Mouse (Mus musculus): ENCODE data around the gene Tcap. TPM values are rescaled to one million over a fixed set of nuclear protein-coding genes. Genes with fewer than 3 reads are reported as not detected.
A peak's percentile ranks its signal among the peaks of the same experiment; 100 is the strongest.

Gene Tcap
- total RNA-seq, 2 experiments from 2014 or later, result 163 to 192 TPM

GRCm38 (mm10) chr11:98355732-98356299 is 27.8 kb upstream of the Tcap start:
- DNase-seq, result peak; percentile 71

- no peak for DNase-seq
These were observed 26.8 kb upstream of the Tcap start for GRCm38 (mm10) chr11:98356625-98357394.

DNA sequence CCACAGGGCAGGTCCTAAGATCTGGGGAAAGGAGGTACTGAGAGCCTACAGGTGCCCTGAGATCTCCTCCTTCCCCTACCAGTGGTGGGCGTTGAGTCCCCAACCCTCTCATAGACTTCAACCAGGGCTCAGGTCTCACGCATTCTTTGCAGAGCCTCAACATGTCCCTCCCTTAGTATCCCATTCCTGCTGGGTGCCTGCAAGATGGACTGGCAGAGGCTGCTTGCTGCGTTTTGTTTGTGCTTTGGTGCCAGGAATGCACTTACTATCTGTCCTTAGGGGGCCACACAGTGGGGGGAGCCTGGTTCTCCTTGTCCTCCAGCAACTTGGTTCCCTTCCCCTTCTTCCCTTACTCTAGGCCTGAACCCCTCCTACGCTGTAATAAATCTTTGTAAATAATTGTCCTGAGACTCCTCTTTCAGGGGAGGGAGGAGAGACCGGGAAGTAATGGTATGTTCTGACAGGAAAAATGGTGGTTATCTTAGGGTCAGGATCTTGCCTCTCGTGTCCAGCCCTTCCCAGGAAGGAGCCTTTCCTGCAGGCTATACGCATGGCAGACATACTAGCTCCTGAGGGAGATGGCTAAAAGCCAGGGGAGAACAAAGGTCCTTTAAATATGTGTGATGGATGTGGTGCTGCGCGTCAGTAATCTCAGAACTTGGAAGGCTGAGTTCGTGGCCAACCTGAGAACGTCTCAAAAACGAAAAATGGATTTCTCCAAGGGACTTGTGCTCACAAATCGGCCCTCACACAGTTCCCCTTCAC is 26.0 kb upstream of the Tcap start:
- DNase-seq, result no peak

- DNase-seq, result peak; percentile 93
These were observed 25.2 kb upstream of the Tcap start, which contains the start of gene Stard3 for GRCm38 (mm10) chr11:98358161-98359083. TSS of gene Stard3 (plus strand) at chr11:98358368.

GRCm38 (mm10) chr11:98360866-98361521 is 22.6 kb upstream of the Tcap start:
- no peak for DNase-seq

GRCm38 (mm10) chr11:98363817-98364216 is 19.8 kb upstream of the Tcap start:
- no peak for DNase-seq

- DNase-seq, result no peak
These were observed 19.2 kb upstream of the Tcap start for GRCm38 (mm10) chr11:98364410-98364809.

- DNase-seq, result no peak
These were observed 17.3 kb upstream of the Tcap start for GRCm38 (mm10) chr11:98366290-98366689.

GRCm38 (mm10) chr11:98367171-98367862 is 16.3 kb upstream of the Tcap start:
- DNase-seq, result no peak

GRCm38 (mm10) chr11:98367863-98368186 is 15.8 kb upstream of the Tcap start:
- DNase-seq, result no peak

DNA sequence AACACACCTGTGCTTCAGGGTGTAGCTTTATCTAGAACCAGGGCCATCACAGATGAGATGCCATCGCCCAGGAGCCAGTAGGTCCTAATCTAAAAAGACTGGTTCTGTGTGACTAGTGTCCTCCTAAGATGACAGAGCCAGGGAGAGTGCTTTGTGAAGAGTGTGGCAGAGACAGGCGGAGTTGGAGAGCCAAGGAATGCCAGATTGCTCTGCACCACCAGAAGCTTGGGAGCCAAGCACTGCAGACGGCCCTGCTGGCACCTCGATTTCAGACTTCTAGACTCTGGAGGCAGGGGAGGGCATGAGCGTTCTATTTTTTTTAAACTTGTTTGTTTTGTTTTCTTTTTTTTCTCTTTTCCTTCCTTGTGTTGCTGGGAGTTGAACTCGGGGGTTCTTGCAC is 14.3 kb upstream of the Tcap start:
- DNase-seq, result no peak

DNA sequence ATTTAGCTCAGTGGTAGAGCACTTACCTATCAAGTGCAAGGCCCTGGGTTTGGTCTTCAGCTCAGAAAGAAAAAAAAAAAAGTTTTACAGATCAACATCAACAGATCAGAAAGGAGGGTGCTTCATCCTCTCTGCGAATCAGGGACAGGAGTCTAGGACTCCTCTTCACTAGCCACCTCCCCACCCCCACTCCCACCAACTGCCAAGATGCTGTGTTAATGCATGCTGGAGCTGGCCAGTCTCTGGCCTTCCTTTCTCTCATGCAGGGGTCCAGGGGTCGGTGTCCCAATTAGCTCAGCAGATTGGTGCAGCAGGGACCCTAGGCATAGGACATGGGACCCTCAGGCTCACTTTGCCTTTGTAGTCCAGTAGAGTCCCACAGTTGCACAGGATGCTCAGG is 13.0 kb upstream of the Tcap start:
- no peak for DNase-seq

DNA sequence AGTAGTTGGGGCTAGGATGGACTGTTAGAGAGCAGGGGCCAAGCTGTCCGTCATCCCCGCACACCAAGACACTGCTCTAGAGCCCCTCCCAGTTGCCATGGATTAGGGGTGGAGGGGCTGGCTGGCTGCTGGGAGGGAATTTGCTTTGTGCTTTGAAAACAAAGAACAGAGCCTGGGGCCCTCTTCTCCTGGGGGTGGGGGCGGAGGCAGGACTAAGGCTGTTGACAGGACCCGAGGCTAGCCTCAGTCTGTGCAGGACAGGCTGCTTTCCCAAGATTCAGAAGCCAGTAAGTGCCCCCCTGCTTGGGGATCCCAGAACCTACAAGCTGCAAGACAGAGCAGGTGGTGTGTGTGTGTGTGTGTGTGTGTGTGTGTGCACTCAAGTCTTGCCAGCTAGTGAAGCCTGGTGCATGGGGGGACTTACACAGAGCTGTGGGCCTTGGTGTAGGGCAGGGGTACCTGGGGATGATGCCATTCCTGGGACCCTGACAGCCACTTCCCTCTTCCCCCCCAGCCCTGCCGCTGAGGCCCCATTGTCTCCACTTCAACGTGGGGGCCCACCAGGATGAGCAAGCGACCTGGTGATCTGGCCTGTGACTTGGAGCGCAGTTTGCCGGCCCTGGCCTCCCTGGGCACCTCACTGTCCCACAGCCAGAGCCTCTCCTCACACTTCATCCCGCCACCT is 11.9 kb upstream of the Tcap start:
- DNase-seq, result no peak

- DNase-seq, result peak; percentile 80
These were observed 11.2 kb upstream of the Tcap start for GRCm38 (mm10) chr11:98372406-98372805.

GRCm38 (mm10) chr11:98373244-98373643 is 10.4 kb upstream of the Tcap start:
- DNase-seq, result no peak

GRCm38 (mm10) chr11:98374266-98374665 is 9.3 kb upstream of the Tcap start:
- peak; percentile 76 for DNase-seq

GRCm38 (mm10) chr11:98376756-98377155 is 6.9 kb upstream of the Tcap start:
- DNase-seq, result no peak

- peak; percentile 69 for DNase-seq
These were observed 5.8 kb upstream of the Tcap start for GRCm38 (mm10) chr11:98377787-98378186.

DNA sequence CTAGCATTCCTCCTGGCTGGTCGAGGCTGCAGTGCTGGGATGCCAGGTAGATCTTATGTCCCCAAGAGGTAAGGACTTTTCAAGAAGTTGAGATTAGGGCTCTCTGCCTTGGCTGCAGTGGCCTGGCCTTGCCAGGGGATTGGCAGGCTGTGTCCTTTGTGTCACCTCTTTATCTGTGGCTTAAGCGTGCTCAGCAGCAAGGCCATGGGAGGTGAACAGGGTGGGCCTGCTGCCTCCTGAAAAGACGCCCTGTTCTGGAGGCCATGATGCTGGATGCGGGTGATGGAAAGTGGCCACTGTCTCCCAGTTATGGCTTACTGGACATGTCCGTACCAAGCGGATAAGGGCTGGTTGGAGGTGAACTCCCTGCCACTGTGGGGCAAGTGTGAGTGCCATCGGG is 4.2 kb upstream of the Tcap start:
- no peak for DNase-seq

- DNase-seq, result peak; percentile 71
These were observed 3.5 kb upstream of the Tcap start for GRCm38 (mm10) chr11:98380106-98380505.

DNA sequence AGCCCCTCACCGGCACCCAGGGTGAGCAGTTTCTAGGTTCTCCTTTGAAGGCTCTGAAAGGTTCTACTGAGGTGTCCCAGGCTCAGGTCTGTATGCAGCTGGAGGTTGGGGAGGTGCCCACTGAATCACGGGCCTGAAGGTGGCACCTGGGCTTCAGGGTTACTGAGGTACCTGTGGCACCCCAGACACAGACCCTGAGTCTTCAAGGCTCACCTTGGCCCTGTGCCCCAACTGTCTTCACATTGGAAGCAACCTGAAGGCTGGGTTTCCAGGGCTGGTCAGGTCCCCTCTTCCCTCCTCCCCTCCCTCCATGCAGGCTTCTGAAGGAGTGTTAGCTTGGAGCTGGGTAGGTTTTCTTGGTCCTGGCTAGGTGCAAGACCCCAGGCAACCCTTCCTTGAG is 2.0 kb upstream of the Tcap start:
- DNase-seq, result no peak
